Mouse (Mus musculus) midbrain, embryonic 16.5 days (tissue): ENCODE data around the gene Ccdc91. TPM values are rescaled to one million over a fixed set of nuclear protein-coding genes. Genes with fewer than 3 reads are reported as not detected.

Source experiments
- polyA plus RNA-seq: library from polyadenylated mRNA; unstranded; fragments of >200 nt; fragmentation: Nextera tagmentation; extraction: Ambion mirVana; gene quantifications from 2 replicates; pipeline ENCODE4 v1.2.1, GENCODE M21; 2015

Gene Ccdc91
- polyA plus RNA-seq, 1 experiment from 2014 or later = 48.7 TPM

Other genes with a start within 250 kb of the Ccdc91 start
- gene Pthlh, start 211.6 kb upstream of the Ccdc91 start, polyA plus RNA-seq = 0.77 and 1.4 TPM in 2 replicates